Mouse (Mus musculus): ENCODE results near the gene Sema7a. TPM values are rescaled to one million over a fixed set of nuclear protein-coding genes. Genes with fewer than 3 reads are reported as not detected.

Sema7a gene
- polyA plus RNA-seq (2015; fragmentation: Nextera tagmentation; extraction: Ambion mirVana), result 0.27 and 0.97 TPM in 2 replicates

DNA sequence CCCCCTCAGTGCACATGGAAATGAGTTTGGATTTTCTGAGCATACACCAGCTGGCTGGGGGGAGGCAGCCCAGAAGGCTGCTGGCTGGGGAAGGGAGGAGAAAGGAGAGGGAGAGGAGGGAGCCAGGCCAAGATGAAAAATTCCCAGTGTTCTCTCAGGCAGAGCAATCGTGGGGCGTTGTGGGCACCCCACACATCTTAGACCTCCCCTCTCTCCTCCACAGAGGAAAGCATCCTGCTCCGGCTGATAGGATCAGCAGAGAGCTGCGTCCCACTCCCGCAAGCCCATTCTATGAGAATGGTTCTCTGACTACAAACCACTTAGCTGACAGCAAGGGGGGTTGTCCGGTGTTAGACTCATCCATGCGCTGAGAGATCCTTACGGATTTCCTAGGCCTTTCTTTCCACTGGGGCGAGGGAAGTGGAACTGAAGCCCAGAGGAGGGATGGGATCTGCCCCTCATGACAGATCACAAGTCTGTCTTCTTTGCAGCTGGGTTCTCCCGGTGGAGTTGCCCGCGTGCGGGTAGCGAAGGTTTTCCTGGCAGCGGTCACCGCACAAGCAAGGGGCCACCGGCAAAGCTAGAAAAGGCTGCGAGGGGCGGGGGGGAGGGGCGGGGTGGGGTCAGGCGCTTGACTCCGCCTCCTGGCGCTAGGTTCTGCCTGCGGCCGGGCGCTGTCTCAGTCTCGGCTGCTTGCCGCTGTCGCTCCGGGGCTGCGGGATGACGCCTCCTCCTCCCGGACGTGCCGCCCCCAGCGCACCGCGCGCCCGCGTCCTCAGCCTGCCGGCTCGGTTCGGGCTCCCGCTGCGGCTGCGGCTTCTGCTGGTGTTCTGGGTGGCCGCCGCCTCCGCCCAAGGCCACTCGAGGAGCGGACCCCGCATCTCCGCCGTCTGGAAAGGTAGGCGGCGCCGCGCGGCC is at the start of gene Sema7a:
Sema7a (plus strand) TSS at position 682 of the 918 bp plus-strand sequence.
- H3K4me3 ChIP-seq, result peak within 1 kb of the TSS; percentile 76
- no peak within 1 kb of the TSS for H3K27ac ChIP-seq
- ATAC-seq (ENCODE audit: low FRiP score, low read depth), result peak; percentile 73
- H3K27me3 ChIP-seq, result peaks cover 66% of the 10 kb centered on the region
- whole genome bisulfite sequencing, result 2% methylated on average over 59 of the region's 60 CpGs
- no peaks in the 10 kb centered on the region for H3K9me3 ChIP-seq
- peak within 1 kb of the TSS; percentile 74 for H3K9ac ChIP-seq
- H3K36me3 ChIP-seq, result no peaks in the 10 kb centered on the region
- H3K4me1 ChIP-seq, result peaks cover 15% of the 10 kb centered on the region
- peak within 1 kb of the TSS; percentile 98 for H3K4me2 ChIP-seq (replicated peaks)

DNA sequence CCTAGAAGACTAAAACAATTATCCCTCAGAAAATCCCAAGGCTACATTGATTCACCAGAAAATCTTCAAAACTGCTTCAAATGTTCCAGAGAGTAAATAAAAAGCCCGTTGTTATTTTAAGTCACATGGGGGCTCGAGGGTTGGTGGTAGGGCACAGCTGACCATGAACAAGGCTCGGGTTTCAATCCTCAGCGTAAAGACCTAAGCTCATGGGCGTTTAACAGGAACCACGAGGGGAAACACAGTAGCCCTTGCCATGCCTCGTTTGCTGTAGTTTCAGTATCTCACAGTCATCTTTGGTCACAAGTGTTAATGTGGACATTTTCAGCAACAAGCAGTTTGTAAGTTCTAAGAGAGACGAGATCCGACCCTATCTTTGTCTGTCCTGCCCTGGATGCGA is 39.4 kb upstream of the Sema7a start:
- H3K36me3 ChIP-seq, result no peaks in the 10 kb centered on the region
- no peak overlapping the region for H3K27ac ChIP-seq
- H3K27me3 ChIP-seq, result no peaks in the 10 kb centered on the region
- H3K4me3 ChIP-seq, result no peak overlapping the region
- ATAC-seq (ENCODE audit: low FRiP score, low read depth), result no peak
- no peak overlapping the region for H3K4me2 ChIP-seq (replicated peaks)
- peaks cover 7% of the 10 kb centered on the region for H3K4me1 ChIP-seq
- H3K9me3 ChIP-seq, result no peaks in the 10 kb centered on the region
- H3K9ac ChIP-seq, result no peak overlapping the region
- 30% methylated on average over 10 of the region's 10 CpGs for WGBS

DNA sequence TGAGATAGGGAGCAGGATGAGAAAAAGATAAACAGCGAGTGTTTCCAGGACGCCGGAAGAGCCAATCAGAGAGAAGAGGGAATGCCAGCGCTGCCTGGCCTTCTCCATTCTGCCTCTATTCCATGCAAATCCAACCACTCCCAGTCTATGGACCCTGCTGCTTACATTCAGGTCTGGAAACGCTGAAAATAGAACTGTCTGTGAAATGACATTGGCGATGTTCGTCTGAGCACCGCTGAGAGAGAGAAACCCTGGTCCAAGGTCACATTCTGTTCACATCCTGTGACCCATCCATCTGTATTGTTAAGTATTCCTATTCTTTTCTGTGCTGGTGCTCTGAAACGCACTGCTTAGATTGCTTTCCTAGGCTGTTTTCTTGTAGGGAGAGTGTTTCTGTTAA is 38.7 kb upstream of the Sema7a start:
- peaks cover 7% of the 10 kb centered on the region for H3K4me1 ChIP-seq
- 50% methylated on average over 9 of the region's 9 CpGs for WGBS
- no peak overlapping the region for H3K4me3 ChIP-seq
- H3K4me2 ChIP-seq (replicated peaks), result no peak overlapping the region
- H3K36me3 ChIP-seq, result no peaks in the 10 kb centered on the region
- no peaks in the 10 kb centered on the region for H3K27me3 ChIP-seq
- no peak for ATAC-seq (ENCODE audit: low FRiP score, low read depth)
- H3K27ac ChIP-seq, result no peak overlapping the region
- H3K9ac ChIP-seq, result no peak overlapping the region
- no peaks in the 10 kb centered on the region for H3K9me3 ChIP-seq

DNA sequence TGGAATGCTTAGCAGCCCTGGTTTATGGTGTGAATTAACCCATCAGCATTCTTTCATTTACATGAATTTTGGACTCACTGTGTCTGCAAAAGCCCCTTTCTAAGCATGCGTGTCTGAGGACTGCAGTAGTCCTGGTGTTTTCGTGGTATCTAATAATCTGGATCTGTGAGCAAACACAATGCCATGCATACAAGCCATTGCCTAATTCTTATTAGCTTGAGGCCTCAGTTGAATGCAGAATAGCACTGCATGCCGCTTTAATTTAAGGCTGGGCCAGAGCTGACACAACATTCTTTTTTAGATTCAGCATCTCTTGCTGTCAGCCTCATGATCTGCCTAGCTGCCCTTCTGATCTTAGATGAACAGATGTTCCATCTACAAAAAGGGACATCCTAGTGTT is 38.3 kb upstream of the Sema7a start:
- Histone ChIP-seq H3K4me2 (replicated peaks) (no peak overlapping the region), H3K27ac (no peak overlapping the region), H3K9me3 (no peaks in the 10 kb centered on the region), H3K27me3 (no peaks in the 10 kb centered on the region), H3K9ac (no peak overlapping the region), H3K4me1 (peaks cover 7% of the 10 kb centered on the region), H3K4me3 (no peak overlapping the region), H3K36me3 (no peaks in the 10 kb centered on the region)
- 88% methylated on average over 3 of the region's 3 CpGs for WGBS
- no peak for ATAC-seq (ENCODE audit: low FRiP score, low read depth)

DNA sequence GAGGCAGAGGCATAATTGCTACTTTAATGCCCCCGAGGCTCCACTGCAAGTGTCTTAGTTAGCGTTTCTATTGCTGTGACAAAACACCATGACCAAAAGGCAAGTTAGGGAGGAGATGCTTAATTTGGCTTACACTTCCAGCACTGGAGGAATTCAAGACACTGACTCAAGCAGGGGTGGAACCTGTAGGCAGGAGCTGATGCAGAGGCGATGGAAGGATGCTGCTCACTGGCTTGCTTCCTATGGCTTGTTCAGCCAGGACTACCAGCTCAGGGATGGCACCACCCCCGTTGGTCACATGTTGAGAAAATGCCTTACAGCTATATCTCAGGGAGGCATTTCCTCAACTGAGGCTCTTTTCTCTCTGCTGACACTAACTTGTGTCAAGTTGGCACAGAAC is 37.8 kb upstream of the Sema7a start:
- Histone ChIP-seq H3K4me3 (no peak overlapping the region), H3K36me3 (no peaks in the 10 kb centered on the region), H3K9ac (no peak overlapping the region), H3K4me2 (replicated peaks) (no peak overlapping the region), H3K4me1 (peaks cover 7% of the 10 kb centered on the region), H3K27me3 (no peaks in the 10 kb centered on the region), H3K9me3 (no peaks in the 10 kb centered on the region), H3K27ac (no peak overlapping the region)
- no peak for ATAC-seq (ENCODE audit: low FRiP score, low read depth)
- WGBS, result 72% methylated on average over 4 of the region's 4 CpGs

DNA sequence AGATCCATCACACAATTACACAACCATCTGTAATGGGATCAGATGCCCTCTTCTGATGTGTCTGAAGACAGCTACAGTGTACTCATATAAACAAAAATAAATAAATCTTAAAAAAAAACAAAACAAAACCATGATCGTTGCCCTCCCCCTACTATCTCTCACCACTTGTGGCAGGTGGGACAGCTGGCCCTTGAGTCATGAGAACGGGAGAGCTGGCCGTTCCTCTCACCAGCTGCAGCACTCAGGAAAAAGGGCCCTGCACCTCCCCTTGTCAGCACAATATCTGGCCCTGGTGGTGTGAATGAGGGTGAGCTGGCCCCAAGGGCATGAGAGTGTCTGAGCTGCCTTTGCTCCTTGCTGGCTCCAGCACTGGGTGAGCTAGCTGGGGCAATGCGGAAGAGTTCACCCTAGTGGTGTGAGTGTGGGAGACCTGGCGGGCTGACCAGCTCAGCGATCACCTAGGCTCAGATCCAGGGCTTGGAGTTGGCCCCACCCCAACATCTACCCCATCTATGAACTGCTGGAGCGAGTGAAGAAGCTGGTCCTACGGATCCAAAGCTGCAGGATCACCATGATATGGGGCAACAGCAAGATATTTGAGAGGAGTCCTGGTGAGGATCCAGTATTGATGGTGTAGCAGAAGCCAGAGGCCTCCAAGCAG is 36.2 kb upstream of the Sema7a start:
- Histone ChIP-seq H3K4me2 (replicated peaks) (no peak overlapping the region), H3K27ac (no peak overlapping the region), H3K9me3 (no peaks in the 10 kb centered on the region), H3K27me3 (no peaks in the 10 kb centered on the region), H3K36me3 (no peaks in the 10 kb centered on the region), H3K4me3 (no peak overlapping the region), H3K4me1 (peaks cover 7% of the 10 kb centered on the region), H3K9ac (no peak overlapping the region)
- ATAC-seq (ENCODE audit: low FRiP score, low read depth), result no peak
- 77% methylated on average over 8 of the region's 8 CpGs for WGBS

DNA sequence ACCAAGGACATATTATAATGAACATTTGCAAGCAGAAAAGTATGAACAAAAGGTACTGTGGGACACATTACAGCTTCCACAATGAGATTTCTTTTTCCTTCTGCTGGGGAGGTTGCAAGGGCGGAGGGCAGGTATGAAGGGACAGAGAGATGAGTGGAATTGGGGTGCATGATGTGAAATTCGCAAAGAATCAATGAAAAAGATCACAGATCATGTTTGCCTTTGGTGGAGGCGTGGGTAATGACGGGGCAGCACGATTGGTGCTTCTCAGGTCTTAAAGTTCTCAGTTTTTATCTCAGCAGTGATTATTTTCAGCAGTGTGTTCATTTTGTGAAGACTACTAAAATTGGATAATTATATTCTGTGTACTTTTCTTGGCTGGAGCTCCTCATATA is 35.7 kb upstream of the Sema7a start:
- Histone ChIP-seq H3K4me3 (no peak overlapping the region), H3K4me1 (peaks cover 7% of the 10 kb centered on the region), H3K36me3 (no peaks in the 10 kb centered on the region), H3K4me2 (replicated peaks) (no peak overlapping the region), H3K27me3 (no peaks in the 10 kb centered on the region), H3K9ac (no peak overlapping the region), H3K27ac (no peak overlapping the region), H3K9me3 (no peaks in the 10 kb centered on the region)
- no peak for ATAC-seq (ENCODE audit: low FRiP score, low read depth)
- WGBS, result 89% methylated on average over 5 of the region's 5 CpGs

DNA sequence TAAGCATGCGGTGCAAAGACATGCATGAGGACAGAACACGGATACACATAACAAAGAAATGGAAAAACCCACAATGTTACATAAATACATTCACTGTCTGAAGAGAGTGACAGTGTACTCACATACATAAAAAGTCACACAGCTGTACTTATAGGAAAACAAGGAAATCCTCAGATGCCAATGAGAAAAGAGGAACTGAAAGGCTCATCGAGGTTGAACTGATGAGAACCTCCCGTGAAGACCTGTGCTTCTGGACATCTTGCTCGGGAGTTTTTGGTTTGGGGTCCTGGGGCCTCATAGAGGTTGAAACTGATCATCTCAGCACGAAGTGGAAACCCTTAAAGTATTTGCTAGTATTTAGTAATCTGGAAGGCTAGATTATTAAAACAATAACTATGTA is 32.7 kb upstream of the Sema7a start:
- no peak overlapping the region for H3K27ac ChIP-seq
- WGBS, result 77% methylated on average over 6 of the region's 6 CpGs
- ATAC-seq (ENCODE audit: low FRiP score, low read depth), result no peak
- H3K4me3 ChIP-seq, result no peak overlapping the region
- H3K27me3 ChIP-seq, result no peaks in the 10 kb centered on the region
- H3K36me3 ChIP-seq, result no peaks in the 10 kb centered on the region
- H3K4me1 ChIP-seq, result peaks cover 8% of the 10 kb centered on the region
- H3K9me3 ChIP-seq, result no peaks in the 10 kb centered on the region
- no peak overlapping the region for H3K9ac ChIP-seq
- H3K4me2 ChIP-seq (replicated peaks), result no peak overlapping the region

DNA sequence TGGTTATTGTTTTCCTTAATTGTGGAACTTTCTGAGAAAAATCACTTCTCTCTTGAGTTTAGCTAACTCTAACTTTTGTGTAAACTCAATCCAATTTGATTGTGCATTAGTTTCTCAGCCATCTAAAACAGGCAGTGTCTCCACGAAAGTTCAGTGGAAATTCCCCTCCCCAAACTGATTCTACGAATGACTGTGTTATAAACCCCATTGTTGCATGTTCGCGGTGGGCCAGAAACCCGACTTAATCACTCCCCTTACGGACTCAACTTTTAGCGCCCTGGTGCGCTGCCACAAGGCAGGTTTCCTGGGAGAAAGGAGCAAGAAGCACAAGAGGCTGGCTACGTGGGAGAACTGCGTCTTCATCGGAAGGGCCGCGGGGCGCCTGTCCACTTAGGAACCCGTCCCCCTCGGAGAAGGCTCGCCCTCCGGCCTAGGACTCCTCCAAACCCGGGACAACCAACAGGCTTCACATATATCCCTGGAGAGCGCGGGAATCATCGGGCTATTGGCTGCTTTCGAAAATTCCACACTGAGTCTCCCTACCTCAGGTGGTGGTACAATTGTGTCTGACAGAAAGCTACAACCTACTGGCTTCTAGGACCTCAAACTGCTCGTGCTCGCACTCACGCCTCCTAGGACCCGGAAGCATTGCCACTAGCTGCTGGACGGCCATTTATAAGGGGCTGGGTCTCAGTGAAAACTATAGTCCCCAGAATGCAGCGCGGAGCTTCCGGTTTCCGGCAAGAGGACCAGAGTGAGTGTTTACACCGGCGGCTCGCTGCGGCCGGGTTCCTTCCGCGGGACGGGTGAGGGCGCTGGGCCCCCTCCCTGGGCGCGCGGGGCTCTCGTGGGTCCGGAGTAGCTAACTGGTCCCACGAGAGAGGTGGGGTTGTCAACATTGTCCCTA is 29.4 kb upstream of the Sema7a start, which contains the start of gene Ubl7:
Ubl7 (plus strand) TSS at position 726 of the 907 bp plus-strand sequence.
- no peaks in the 10 kb centered on the region for H3K27me3 ChIP-seq
- peak within 1 kb of the TSS; percentile 83 for H3K9ac ChIP-seq
- peak within 1 kb of the TSS; percentile 86 for H3K27ac ChIP-seq
- H3K9me3 ChIP-seq, result no peaks in the 10 kb centered on the region
- H3K4me3 ChIP-seq, result peak within 1 kb of the TSS; percentile 76
- H3K4me1 ChIP-seq, result peaks cover 11% of the 10 kb centered on the region
- peaks cover 19% of the 10 kb centered on the region for H3K36me3 ChIP-seq
- H3K4me2 ChIP-seq (replicated peaks), result peak within 1 kb of the TSS; percentile 83
- ATAC-seq (ENCODE audit: low FRiP score, low read depth), result peak; percentile 97
- WGBS, result under 1% methylated on average over 47 of the region's 47 CpGs

DNA sequence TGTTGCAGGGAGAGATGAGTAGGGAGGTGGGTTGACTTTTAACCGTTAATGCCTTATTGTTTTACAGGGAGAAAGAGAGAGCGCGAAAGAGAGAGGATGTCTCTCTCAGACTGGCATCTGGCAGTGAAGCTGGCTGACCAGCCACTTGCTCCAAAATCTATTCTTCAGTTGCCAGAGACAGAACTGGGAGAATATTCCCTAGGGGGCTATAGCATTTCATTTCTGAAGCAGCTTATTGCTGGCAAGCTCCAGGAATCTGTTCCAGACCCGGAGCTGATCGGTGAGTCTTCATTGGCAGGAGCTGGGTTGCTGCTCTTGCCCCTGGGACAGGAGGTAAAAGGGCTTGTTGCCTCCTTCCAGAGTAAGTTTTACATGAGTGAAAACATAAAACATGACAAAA is 27.3 kb upstream of the Sema7a start:
- no peak overlapping the region for H3K9ac ChIP-seq
- ATAC-seq (ENCODE audit: low FRiP score, low read depth), result no peak
- no peak overlapping the region for H3K4me2 ChIP-seq (replicated peaks)
- WGBS, result 83% methylated on average over 5 of the region's 5 CpGs
- H3K4me3 ChIP-seq, result no peak overlapping the region
- peaks cover 25% of the 10 kb centered on the region for H3K36me3 ChIP-seq
- no peaks in the 10 kb centered on the region for H3K9me3 ChIP-seq
- no peak overlapping the region for H3K27ac ChIP-seq
- H3K4me1 ChIP-seq, result peaks cover 11% of the 10 kb centered on the region
- no peaks in the 10 kb centered on the region for H3K27me3 ChIP-seq

DNA sequence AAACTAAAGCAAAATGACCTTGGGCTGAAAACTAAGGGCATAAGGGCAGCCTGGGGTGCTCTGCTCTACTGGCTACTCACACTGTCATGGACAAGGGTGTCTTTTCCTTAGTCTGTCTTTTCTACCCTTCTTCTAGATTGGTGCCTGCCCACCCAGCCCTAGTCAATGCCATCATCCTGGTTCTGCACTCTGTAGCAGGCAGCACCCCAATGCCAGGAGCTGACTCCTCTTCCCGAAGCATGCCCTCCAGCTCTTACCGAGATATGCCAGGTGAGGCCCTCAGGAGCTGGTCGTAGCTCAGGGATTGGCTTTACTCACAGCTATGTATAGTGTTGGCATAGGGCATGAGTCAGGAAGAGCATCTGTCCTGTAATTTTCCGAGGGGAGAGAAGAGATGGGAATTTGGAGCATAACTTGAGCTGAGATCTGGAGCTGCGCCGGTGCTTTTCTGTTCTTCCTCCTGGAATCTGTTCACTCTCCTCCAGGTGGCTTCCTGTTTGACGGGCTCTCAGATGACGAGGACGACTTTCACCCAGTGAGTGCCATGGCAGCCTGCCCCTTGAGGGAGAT is 18.3 kb upstream of the Sema7a start:
- H3K27me3 ChIP-seq, result no peaks in the 10 kb centered on the region
- no peak for ATAC-seq (ENCODE audit: low FRiP score, low read depth)
- 91% methylated on average over 9 of the region's 9 CpGs for WGBS

More for the DNA sequence above, 18.3 kb upstream of the Sema7a start:
- Histone ChIP-seq H3K4me1 (no peaks in the 10 kb centered on the region), H3K27ac (no peak overlapping the region), H3K36me3 (peaks cover 83% of the 10 kb centered on the region), H3K9me3 (no peaks in the 10 kb centered on the region), H3K4me2 (replicated peaks) (no peak overlapping the region), H3K4me3 (no peak overlapping the region), H3K9ac (no peak overlapping the region)

Data from limb, embryonic 13.5 days (tissue).